Mouse (Mus musculus): ENCODE results near the gene Ascc1. TPM values are rescaled to one million over a fixed set of nuclear protein-coding genes. Genes with fewer than 3 reads are reported as not detected.

Ascc1 gene
- polyA plus RNA-seq, 1 experiment from 2014 or later: 43.6 TPM

Small RNAs within 50 kb of the gene (microRNA-seq; reads per million reads assigned to microRNA genes)
- gene Mir6906: not detected

Other genes with a start within 250 kb of the Ascc1 start
- gene Dnajb12, start 123.2 kb upstream of the Ascc1 start, polyA plus RNA-seq (2014; fragmentation: Nextera tagmentation; extraction: Ambion mirVana): 22.5 and 23.0 TPM in 2 replicates
- gene Ddit4, start 51.0 kb upstream of the Ascc1 start, polyA plus RNA-seq (2014; fragmentation: Nextera tagmentation; extraction: Ambion mirVana): 4.2 and 6.5 TPM in 2 replicates
- 116 and 120 TPM in 2 replicates for gene Anapc16, start 330 bp downstream of the Ascc1 start, polyA plus RNA-seq (2014; fragmentation: Nextera tagmentation; extraction: Ambion mirVana)
- 92.4 and 95.3 TPM in 2 replicates for gene Spock2, start 103.4 kb downstream of the Ascc1 start, polyA plus RNA-seq (2014; fragmentation: Nextera tagmentation; extraction: Ambion mirVana)
- gene Chst3, start 216.5 kb downstream of the Ascc1 start, polyA plus RNA-seq (2014; fragmentation: Nextera tagmentation; extraction: Ambion mirVana): 0.79 and 1.8 TPM in 2 replicates

Data from neural tube, embryonic 14.5 days (tissue).